ENCODE assay signal across 8 mouse cellular contexts in genomic region chr9:75243730-75244406, GRCm38 (mm10). TPM values are rescaled to one million over a fixed set of nuclear protein-coding genes. Genes with fewer than 3 reads are reported as not detected.
DNase-seq lines count a peak whose midpoint lies in the region; ATAC-seq lines count a peak whose summit lies in the region.
"Had no signal": no experiment of that assay in that cellular context is flagged by ENCODE, and none has a peak within 500 bp of the region (broad histone marks: within the 10 kb centered on the region; RNA-seq: fewer than 3 reads in every experiment).

No protein-coding gene starts in this region.

- no peaks in the 10 kb centered on the region for H3K27me3 ChIP-seq in hindbrain, embryonic 15.5 days
- no peaks in the 10 kb centered on the region for H3K27me3 ChIP-seq in midbrain, embryonic 15.5 days (replicated peaks)

- intact Hi-C loops in left cerebral cortex, postnatal 4 days (cut with DNase I) = no loop called here
- intact Hi-C loops in gastrocnemius, postnatal 14 days (cut with DNase I; ENCODE audit: low total_unique reads) = no loop called here

- peaks cover 8% of the 10 kb centered on the region; the same call in 1 of the 2 replicates for H3K4me1 ChIP-seq in hindbrain, embryonic 15.5 days (replicated peaks)
- peaks cover 8% of the 10 kb centered on the region; the same call in 1 of the 2 replicates for H3K4me1 ChIP-seq in midbrain, embryonic 15.5 days

- no peak overlapping the region for H3K4me3 ChIP-seq in hindbrain, embryonic 15.5 days
- H3K4me3 ChIP-seq in midbrain, embryonic 15.5 days = no peak overlapping the region

- no peak overlapping the region for H3K4me2 ChIP-seq in hindbrain, embryonic 15.5 days
- H3K4me2 ChIP-seq in midbrain, embryonic 15.5 days = no peak overlapping the region

- H3K36me3 ChIP-seq in hindbrain, embryonic 15.5 days = no peaks in the 10 kb centered on the region
- no peaks in the 10 kb centered on the region for H3K36me3 ChIP-seq in midbrain, embryonic 15.5 days (replicated peaks)

- DNase-seq in left cerebral cortex, postnatal 4 days = peak; percentile 68
- no peak for DNase-seq in left cerebral cortex, adult 8-10 months (ENCODE audit: low spot score in 2 of 2)
- DNase-seq in cerebellum, postnatal 36 days = peak; percentile 77 to 80
- no peak for DNase-seq in urinary bladder, postnatal 10 days (ENCODE audit: low spot score)
- no peak for DNase-seq in gastrocnemius, postnatal 14 days
- DNase-seq: right cerebral cortex, postnatal 4 days had no signal

- 27% methylated on average over 5 of the region's 5 CpGs for WGBS in hindbrain, embryonic 15.5 days
- WGBS in midbrain, embryonic 15.5 days = 16% methylated on average over 5 of the region's 5 CpGs

- H3K27ac ChIP-seq in hindbrain, embryonic 15.5 days (replicated peaks) = no peak overlapping the region
- no peak overlapping the region for H3K27ac ChIP-seq in midbrain, embryonic 15.5 days

- no peak overlapping the region for H3K9ac ChIP-seq in hindbrain, embryonic 15.5 days
- H3K9ac ChIP-seq in midbrain, embryonic 15.5 days = no peak overlapping the region

- no peaks in the 10 kb centered on the region for H3K9me3 ChIP-seq in hindbrain, embryonic 15.5 days
- H3K9me3 ChIP-seq in midbrain, embryonic 15.5 days = no peaks in the 10 kb centered on the region

- ATAC-seq in hindbrain, embryonic 15.5 days (ENCODE audit: low FRiP score, low read depth) = peak; percentile 61; the same call in 1 of the 2 replicates
- ATAC-seq in midbrain, embryonic 15.5 days (replicated peaks) = peak; percentile 70

RNA-seq across cellular contexts. Expression of gene Myo5c, which starts 12.0 kb away (rescaled TPM):
- under 1 TPM; 0.14 to 0.32 TPM for total RNA-seq in left cerebral cortex, postnatal 4 days (2021)
- total RNA-seq in left cerebral cortex, adult 8-10 months (2022) = 1 to 10 TPM; 6.1 to 9.1 (median 7.6) TPM
- polyA plus RNA-seq in hindbrain, embryonic 15.5 days (2015; fragmentation: Nextera tagmentation; extraction: Ambion mirVana) = 0.28 and 0.54 TPM in 2 replicates
- polyA plus RNA-seq in midbrain, embryonic 15.5 days (2015; fragmentation: Nextera tagmentation; extraction: Ambion mirVana) = 0.32 and 0.56 TPM in 2 replicates
- total RNA-seq in gastrocnemius, postnatal 14 days (2021) = 1 to 10 TPM; 5.9 to 9.6 TPM

Comparison
In these comparisons a context has a peak if more than half of its experiments do, and no peak if none do; other contexts are left out.
1. DNase-seq: peak in left cerebral cortex, postnatal 4 days (single experiment) and cerebellum, postnatal 36 days (2 of 2); none in left cerebral cortex, adult 8-10 months (0 of 2), urinary bladder, postnatal 10 days (single experiment) and gastrocnemius, postnatal 14 days (single experiment).
2. RNA of gene Myo5c, which starts 12.0 kb away (total RNA-seq): 5.9 to 9.6 TPM in gastrocnemius, postnatal 14 days and 6.1 to 9.1 TPM in left cerebral cortex, adult 8-10 months; 0.14 to 0.32 TPM in left cerebral cortex, postnatal 4 days; every median in the first group is over 4 times any median in the second.